Comparison of ENCODE assay signal across 9 mouse cellular contexts in the genomic region with DNA sequence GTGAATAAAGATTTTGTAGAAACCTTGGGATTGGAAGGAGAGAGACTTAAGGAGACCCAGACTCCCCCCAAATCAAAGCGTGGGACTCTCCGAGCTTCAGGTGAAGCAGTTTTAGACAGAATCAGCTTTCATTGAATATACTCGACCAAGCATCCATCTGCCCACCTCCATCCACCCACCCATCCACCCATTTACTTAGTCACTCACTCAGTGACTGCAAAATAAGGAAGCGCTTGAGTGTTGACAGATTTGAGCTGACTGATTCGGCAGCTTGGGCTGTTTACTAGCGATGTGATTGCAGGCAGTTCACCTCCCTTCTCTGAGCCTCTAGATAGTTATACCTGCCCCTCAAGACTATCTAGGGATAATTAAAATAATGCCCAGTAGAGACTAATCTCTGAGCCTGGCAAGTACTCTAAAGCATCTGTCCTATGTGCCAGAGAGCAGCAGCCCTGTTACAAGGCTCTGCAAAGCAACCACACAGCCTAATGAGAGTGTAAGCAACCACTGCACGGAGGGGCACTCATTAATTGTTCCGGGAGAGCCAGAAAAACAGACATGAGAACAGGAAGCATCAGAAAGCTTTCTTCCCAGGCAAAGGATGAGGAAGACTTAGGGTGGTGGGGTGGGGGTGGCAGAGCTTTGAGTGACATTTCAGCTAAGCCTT.
DNase-seq lines count a peak whose midpoint lies in the region; ATAC-seq and TF ChIP-seq lines count a peak whose summit lies in the region.
"Had no signal": no experiment of that assay in that cellular context is flagged by ENCODE, and none has a peak within 500 bp of the region (broad histone marks: within the 10 kb centered on the region; RNA-seq: fewer than 3 reads in every experiment).

No protein-coding gene starts in this region.

- H3K4me3 ChIP-seq in heart, embryonic 10.5 days: peak overlapping the region; percentile 54
- peak overlapping the region; percentile 61; the same call in 1 of the 2 replicates for H3K4me3 ChIP-seq in E14TG2a.4 (replicated peaks; ENCODE audit: low read length)
- peak overlapping the region; percentile 31 for H3K4me3 ChIP-seq in hindbrain, embryonic 13.5 days
- H3K4me3 ChIP-seq in macrophage (ENCODE audit: inconsistent target): peak overlapping the region; percentile 13
- H3K4me3 ChIP-seq: erythroblast, embryonic 14.5 days had no signal

- WGBS in heart, embryonic 10.5 days: 4% methylated on average over 8 of the region's 8 CpGs
- 13% methylated on average over 8 of the region's 8 CpGs for WGBS in hindbrain, embryonic 13.5 days
- 8% methylated on average over 8 of the region's 8 CpGs for WGBS in macrophage (ENCODE audit: missing documents)

- peak overlapping the region; percentile 43; the same call in 1 of the 2 replicates for H3K9ac ChIP-seq in hindbrain, embryonic 13.5 days

- H3K79me2 ChIP-seq in macrophage (ENCODE audit: inconsistent target): no peaks in the 10 kb centered on the region

- no peak for DNase-seq in heart, embryonic 10.5 days (ENCODE audit: low spot score)
- no peak for DNase-seq in heart, postnatal 25 days (ENCODE audit: low spot score)
- DNase-seq in cerebellum, adult 11-12 months: no peak
- no peak for DNase-seq in urinary bladder, postnatal 4 days (ENCODE audit: low spot score in 2 of 2)
- no peak for DNase-seq in ovary, postnatal 14 days (ENCODE audit: low spot score)

- intact Hi-C loops in heart, postnatal 25 days (cut with DNase I): no loop called here

- peak overlapping the region; percentile 59 for H3K4me2 ChIP-seq in hindbrain, embryonic 13.5 days

- ATAC-seq in hindbrain, embryonic 13.5 days (ENCODE audit: low FRiP score): 0 out of 2 replicates have a peak, but pooled peaks have one; percentile 22

- H3K36me3 ChIP-seq in heart, embryonic 10.5 days: no peaks in the 10 kb centered on the region
- no peaks in the 10 kb centered on the region for H3K36me3 ChIP-seq in E14TG2a.4 (ENCODE audit: insufficient read depth, low read length)
- no peaks in the 10 kb centered on the region for H3K36me3 ChIP-seq in hindbrain, embryonic 13.5 days
- no peaks in the 10 kb centered on the region for H3K36me3 ChIP-seq in macrophage (ENCODE audit: inconsistent target)

- no peak for TF ChIP-seq CTCF in E14TG2a.4 (conservative IDR thresholded peaks at IDR 0.05; ENCODE audit: low read length)

- peaks cover 25% of the 10 kb centered on the region for H3K4me1 ChIP-seq in heart, embryonic 10.5 days
- H3K4me1 ChIP-seq in E14TG2a.4 (replicated peaks; ENCODE audit: low read depth, low read length): peaks cover 35% of the 10 kb centered on the region
- H3K4me1 ChIP-seq in hindbrain, embryonic 13.5 days (replicated peaks): peaks cover 21% of the 10 kb centered on the region

- peak overlapping the region; percentile 59 for H3K27ac ChIP-seq in heart, embryonic 10.5 days
- H3K27ac ChIP-seq in hindbrain, embryonic 13.5 days: peak overlapping the region; percentile 8
- peak overlapping the region; percentile 12; the same call in 1 of the 2 replicates for H3K27ac ChIP-seq in macrophage

- no peaks in the 10 kb centered on the region for H3K9me3 ChIP-seq in heart, embryonic 10.5 days
- H3K9me3 ChIP-seq in E14TG2a.4 (ENCODE audit: low read length): peaks cover 10% of the 10 kb centered on the region
- H3K9me3 ChIP-seq in hindbrain, embryonic 13.5 days: no peaks in the 10 kb centered on the region

- peaks cover 79% of the 10 kb centered on the region for H3K27me3 ChIP-seq in heart, embryonic 10.5 days (ENCODE audit: insufficient read depth, poor library complexity, severe bottlenecking)
- peaks cover 14% of the 10 kb centered on the region for H3K27me3 ChIP-seq in E14TG2a.4 (ENCODE audit: insufficient read depth, low read length)
- H3K27me3 ChIP-seq in hindbrain, embryonic 13.5 days: peaks cover 59% of the 10 kb centered on the region

Comparison
In these comparisons a context has a peak if more than half of its experiments do, and no peak if none do; other contexts are left out.
1. H3K27ac ChIP-seq: peak in every context shown above with its lines; median percentile 59 in heart, embryonic 10.5 days; 12 in macrophage; 8 in hindbrain, embryonic 13.5 days.